In genomic region chr4:46791268-46791951, GRCm38 (mm10) we compare ENCODE assay signal across 22 mouse cellular contexts.
DNase-seq lines count a peak whose midpoint lies in the region; ATAC-seq and TF ChIP-seq lines count a peak whose summit lies in the region.
"Had no signal": no experiment of that assay in that cellular context is flagged by ENCODE, and none has a peak within 500 bp of the region (broad histone marks: within the 10 kb centered on the region; RNA-seq: fewer than 3 reads in every experiment).

No protein-coding gene starts in this region.

- WGBS in liver, embryonic 11.5 days, result 55% methylated on average over 14 of the region's 14 CpGs
- WGBS in liver, postnatal 0 days (ENCODE audit: insufficient replicate concordance), result 44% methylated on average over 14 of the region's 14 CpGs
- WGBS in cerebellum, adult 2 months, result 85% methylated on average over 14 of the region's 14 CpGs

- no peak for TF ChIP-seq CTCF in gastrocnemius, adult 2 months (IDR thresholded peaks at IDR 0.05)
- TF ChIP-seq CTCF in bone marrow macrophage, adult 2 months (IDR thresholded peaks at IDR 0.05; ENCODE audit: low read depth, low read length), result peak; percentile 29; the same call in 1 of the 2 replicates
- TF ChIP-seq CTCF in liver, postnatal 0 days (IDR thresholded peaks at IDR 0.05; ENCODE audit: low read depth), result peak; percentile 25; the same call in 1 of the 2 replicates
- no peak for TF ChIP-seq CTCF in cerebellum, adult 2 months (IDR thresholded peaks at IDR 0.05; ENCODE audit: borderline replicate concordance, insufficient read depth, low read depth, low read length)

- no peak overlapping the region for H3K4me3 ChIP-seq in gastrocnemius, adult 2 months
- no peak overlapping the region for H3K4me3 ChIP-seq in liver, embryonic 11.5 days (ENCODE audit: low read depth, low read length)
- no peak overlapping the region for H3K4me3 ChIP-seq in bone marrow macrophage, adult 2 months (ENCODE audit: insufficient read depth, low read length)
- H3K4me3 ChIP-seq in liver, postnatal 0 days (ENCODE audit: low read depth, low read length), result no peak overlapping the region
- no peak overlapping the region for H3K4me3 ChIP-seq in cerebellum, adult 2 months (replicated peaks; ENCODE audit: insufficient read depth, low read depth, low read length)
- H3K4me3 ChIP-seq: erythroblast, embryonic 14.5 days; forebrain, embryonic 12.5 days; heart, embryonic 15.5 days; limb, embryonic 13.5 days; midbrain, embryonic 13.5 days; neural tube, embryonic 12.5 days had no signal

- 0 out of 2 replicates have a peak, but pooled peaks cover 3% of the 10 kb centered on the region for H3K4me1 ChIP-seq in liver, embryonic 11.5 days (replicated peaks; ENCODE audit: control insufficient read depth, insufficient read depth, low read length)
- H3K4me1 ChIP-seq in bone marrow macrophage, adult 2 months (ENCODE audit: control insufficient read depth, insufficient read depth, low read length), result peaks cover 11% of the 10 kb centered on the region
- H3K4me1 ChIP-seq in liver, postnatal 0 days (ENCODE audit: insufficient read depth), result peaks cover 4% of the 10 kb centered on the region; the same call in 1 of the 2 replicates
- peaks cover 15% of the 10 kb centered on the region; the same call in 1 of the 2 replicates for H3K4me1 ChIP-seq in cerebellum, adult 2 months (ENCODE audit: control insufficient read depth, insufficient read depth, low read length)
- H3K4me1 ChIP-seq: forebrain, embryonic 12.5 days; midbrain, embryonic 13.5 days had no signal

- H3K27me3 ChIP-seq in liver, embryonic 11.5 days (replicated peaks; ENCODE audit: control insufficient read depth, insufficient read depth, low read length), result no peaks in the 10 kb centered on the region
- no peaks in the 10 kb centered on the region for H3K27me3 ChIP-seq in liver, postnatal 0 days (ENCODE audit: insufficient read depth, low read length)
- H3K27me3 ChIP-seq in cerebellum, adult 2 months (ENCODE audit: control insufficient read depth, insufficient read depth, low read length), result no peaks in the 10 kb centered on the region
- H3K27me3 ChIP-seq: forebrain, embryonic 12.5 days; limb, embryonic 13.5 days; midbrain, embryonic 13.5 days; neural tube, embryonic 12.5 days had no signal

- ATAC-seq in liver, embryonic 11.5 days (replicated peaks; ENCODE audit: low FRiP score), result no peak
- ATAC-seq in liver, postnatal 0 days, result no peak
- ATAC-seq: hindbrain, postnatal 0 days; intestine, embryonic 16.5 days; lung, postnatal 0 days; midbrain, embryonic 13.5 days had no signal

- intact Hi-C loops in gastrocnemius, adult 2 months (cut with DNase I), result no loop called here

- H3K4me2 ChIP-seq in liver, embryonic 11.5 days, result no peak overlapping the region
- H3K4me2 ChIP-seq in liver, postnatal 0 days (ENCODE audit: low read depth, low read length), result no peak overlapping the region
- H3K4me2 ChIP-seq: forebrain, embryonic 12.5 days; heart, embryonic 15.5 days; limb, embryonic 13.5 days; midbrain, embryonic 13.5 days; neural tube, embryonic 12.5 days had no signal

- H3K27ac ChIP-seq in gastrocnemius, adult 2 months, result peak overlapping the region; percentile 54
- H3K27ac ChIP-seq in liver, embryonic 11.5 days (ENCODE audit: low read depth, low read length), result no peak overlapping the region
- peak overlapping the region; percentile 11; the same call in 1 of the 2 replicates for H3K27ac ChIP-seq in bone marrow macrophage, adult 2 months (ENCODE audit: insufficient read depth, low read depth, low read length)
- H3K27ac ChIP-seq in liver, postnatal 0 days (ENCODE audit: low read depth), result no peak overlapping the region
- H3K27ac ChIP-seq in cerebellum, adult 2 months (ENCODE audit: insufficient read depth, low read length), result no peak overlapping the region
- H3K27ac ChIP-seq: forebrain, embryonic 12.5 days; hindbrain, postnatal 0 days; kidney, postnatal 0 days; limb, embryonic 13.5 days; midbrain, embryonic 13.5 days; neural tube, embryonic 12.5 days had no signal

- H3K9ac ChIP-seq in liver, embryonic 11.5 days (ENCODE audit: low read depth, low read length), result no peak overlapping the region
- no peak overlapping the region for H3K9ac ChIP-seq in liver, postnatal 0 days (replicated peaks)
- H3K9ac ChIP-seq: forebrain, embryonic 12.5 days; heart, embryonic 15.5 days; limb, embryonic 13.5 days; midbrain, embryonic 13.5 days; neural tube, embryonic 12.5 days had no signal

- DNase-seq in gastrocnemius, adult 2 months, result no peak
- DNase-seq in gastrocnemius, adult 8-10 months (ENCODE audit: low spot score in 2 of 2), result no peak
- DNase-seq in liver, result peak; percentile 16
- DNase-seq in liver, embryonic 11.5 days (ENCODE audit: low spot score), result no peak
- no peak for DNase-seq in liver, postnatal 0 days
- no peak for DNase-seq in cerebellum, adult 2 months
- no peak for DNase-seq in left cerebral cortex, adult 18-20 months (ENCODE audit: low spot score in 2 of 2)
- DNase-seq: adrenal gland, postnatal 36 days; cerebellum, adult 18-20 months; cerebellum, postnatal 36 days; heart, postnatal 4 days had no signal

- no peaks in the 10 kb centered on the region for H3K9me3 ChIP-seq in liver, embryonic 11.5 days (ENCODE audit: control insufficient read depth, low read length)
- H3K9me3 ChIP-seq in liver, postnatal 0 days (ENCODE audit: low read length), result no peaks in the 10 kb centered on the region
- H3K9me3 ChIP-seq: forebrain, embryonic 12.5 days; heart, embryonic 15.5 days; limb, embryonic 13.5 days; midbrain, embryonic 13.5 days; neural tube, embryonic 12.5 days had no signal

- no peak for TF ChIP-seq POLR2A in bone marrow macrophage, adult 2 months (IDR thresholded peaks at IDR 0.05; ENCODE audit: borderline replicate concordance, low read depth, low read length)
- TF ChIP-seq POLR2A in cerebellum, adult 2 months (IDR thresholded peaks at IDR 0.05; ENCODE audit: borderline replicate concordance, insufficient read depth, low read length), result no peak

- TF ChIP-seq EP300 in liver, postnatal 0 days (IDR thresholded peaks at IDR 0.05; ENCODE audit: low read depth), result no peak

- H3K36me3 ChIP-seq in liver, embryonic 11.5 days (ENCODE audit: control insufficient read depth, insufficient read depth, low read length), result no peaks in the 10 kb centered on the region
- H3K36me3 ChIP-seq in liver, postnatal 0 days (replicated peaks; ENCODE audit: insufficient read depth, low read length), result no peaks in the 10 kb centered on the region
- H3K36me3 ChIP-seq: forebrain, embryonic 12.5 days; heart, embryonic 15.5 days; limb, embryonic 13.5 days; midbrain, embryonic 13.5 days; neural tube, embryonic 12.5 days had no signal

Comparison
In these comparisons a context has a peak if more than half of its experiments do, and no peak if none do; other contexts are left out.
1. H3K27ac ChIP-seq: peak in gastrocnemius, adult 2 months (single experiment) and bone marrow macrophage, adult 2 months (single experiment); none in liver, embryonic 11.5 days (single experiment), liver, postnatal 0 days (single experiment) and cerebellum, adult 2 months (single experiment).
2. CTCF ChIP-seq: peak in bone marrow macrophage, adult 2 months (single experiment) and liver, postnatal 0 days (single experiment); none in gastrocnemius, adult 2 months (single experiment) and cerebellum, adult 2 months (single experiment).